Mouse (Mus musculus) liver, embryonic 11.5 days (tissue): ENCODE results near the gene Spon2. TPM values are rescaled to one million over a fixed set of nuclear protein-coding genes. Genes with fewer than 3 reads are reported as not detected.

Experiments
- ATAC-seq: fragments of 200-750 bp; cut with Nextera tagmentation; replicated peaks from 2 replicates; pipeline ENCODE4 v1.8.0; 2017; ENCODE audit warnings: moderate number of reproducible peaks, mild to moderate bottlenecking, moderate TSS enrichment, moderate library complexity; ENCODE audit not compliant: low FRiP score
- DNase-seq: peaks from one replicate; pipeline ENCODE4 v3.0.0-alpha.2; 2017; ENCODE audit warnings: low spot score
- H3K27ac ChIP-seq: fragments of 300-500 bp; sonication (generic); 2 replicates; pipeline ENCODE4 v1.5.1; 2014; ENCODE audit warnings: mild to moderate bottlenecking, low read depth, low read length, control low read depth
- H3K27me3 ChIP-seq: fragments of 300-500 bp; sonication (generic); replicated peaks from 2 replicates; pipeline ENCODE4 v1.6.1; 2014; ENCODE audit warnings: low read length, mixed read lengths; ENCODE audit not compliant: control insufficient read depth, insufficient read depth
- H3K36me3 ChIP-seq: fragments of 300-500 bp; sonication (generic); 2 replicates; pipeline ENCODE4 v1.6.1; 2014; ENCODE audit warnings: mild to moderate bottlenecking, low read length, moderate library complexity, mixed read lengths; ENCODE audit not compliant: control insufficient read depth, insufficient read depth
- H3K4me1 ChIP-seq: fragments of 300-500 bp; sonication (generic); replicated peaks from 2 replicates; pipeline ENCODE4 v1.6.1; 2014; ENCODE audit warnings: low read length, mixed read lengths; ENCODE audit not compliant: control insufficient read depth, insufficient read depth
- H3K4me2 ChIP-seq: fragments of 300-500 bp; sonication (generic); 2 replicates; pipeline ENCODE4 v1.6.1; 2014; ENCODE audit warnings: mild to moderate bottlenecking, control low read depth, moderate library complexity
- H3K4me3 ChIP-seq: fragments of 300-500 bp; sonication (generic); 2 replicates; pipeline ENCODE4 v1.5.1; 2014; ENCODE audit warnings: low read depth, low read length, control low read depth
- H3K9ac ChIP-seq: fragments of 300-500 bp; sonication (generic); 2 replicates; pipeline ENCODE4 v1.6.1; 2014; ENCODE audit warnings: low read depth, low read length, control low read depth
- H3K9me3 ChIP-seq: fragments of 300-500 bp; sonication (generic); 2 replicates; pipeline ENCODE4 v1.6.1; 2016; ENCODE audit warnings: low read length, inconsistent platforms, mixed read lengths; ENCODE audit not compliant: control insufficient read depth
- WGBS: fragments of 180-500 bp; shearing (Covaris S2); extraction: QIAGEN DNeasy Blood & Tissue Kit; methylation state at CpG from one replicate; pipeline ENCODE4 v1.1.7; 2014; 5-methylcytosine and 5-hydroxymethylcytosine counted together
- polyA plus RNA-seq: library from polyadenylated mRNA; unstranded; fragments of >200 nt; fragmentation: Nextera tagmentation; extraction: Ambion mirVana; gene quantifications from 2 replicates; pipeline ENCODE4 v1.2.1, GENCODE M21; 2014

Spon2 gene
- polyA plus RNA-seq, 1 experiment from 2014 or later: 7.5 TPM

DNA sequence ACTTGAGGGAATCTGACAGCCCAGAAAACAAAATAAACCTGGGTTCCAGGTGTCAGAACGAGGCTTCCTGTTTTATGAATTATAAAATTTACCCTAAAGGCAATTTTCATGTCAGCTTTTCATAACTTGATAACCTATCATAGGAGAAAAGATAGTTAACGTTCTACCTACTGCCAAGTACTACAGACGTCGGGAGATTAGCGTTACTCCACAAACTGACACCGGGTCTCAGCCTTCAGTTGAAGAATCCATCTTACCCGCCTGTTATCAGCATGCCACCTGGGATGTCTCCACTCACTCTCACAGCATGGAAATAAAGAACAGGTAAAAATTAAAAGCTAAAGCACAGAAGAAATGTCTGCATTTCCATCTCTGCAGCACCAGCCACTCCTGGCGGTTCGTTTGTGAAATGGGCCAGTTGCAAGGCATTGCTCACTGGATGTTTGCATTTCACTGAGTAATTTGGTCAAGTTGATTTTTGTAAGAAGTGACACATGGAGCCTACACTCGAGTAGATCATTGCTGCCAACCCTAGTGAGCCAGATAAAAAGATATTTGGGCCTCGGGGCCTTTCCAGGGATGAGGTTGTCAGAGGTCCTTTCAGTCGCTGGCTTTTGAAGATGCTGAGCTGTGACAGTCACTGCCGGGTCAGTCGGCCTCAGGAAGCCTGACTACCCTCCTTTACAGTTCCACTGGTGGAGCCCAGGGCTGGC, 9.6 kb downstream of the Spon2 start:
- H3K27ac ChIP-seq: no peak overlapping the region
- no peak overlapping the region for H3K9ac ChIP-seq
- H3K9me3 ChIP-seq: no peaks in the 10 kb centered on the region
- DNase-seq: peak; percentile 26
- peaks cover 2% of the 10 kb centered on the region; the same call in 1 of the 2 replicates for H3K36me3 ChIP-seq
- no peak for ATAC-seq
- no peak overlapping the region for H3K4me3 ChIP-seq
- H3K4me2 ChIP-seq: no peak overlapping the region
- WGBS: 64% methylated on average over 14 of the region's 14 CpGs
- no peaks in the 10 kb centered on the region; the same call in 1 of the 2 replicates for H3K4me1 ChIP-seq
- H3K27me3 ChIP-seq: no peaks in the 10 kb centered on the region

DNA sequence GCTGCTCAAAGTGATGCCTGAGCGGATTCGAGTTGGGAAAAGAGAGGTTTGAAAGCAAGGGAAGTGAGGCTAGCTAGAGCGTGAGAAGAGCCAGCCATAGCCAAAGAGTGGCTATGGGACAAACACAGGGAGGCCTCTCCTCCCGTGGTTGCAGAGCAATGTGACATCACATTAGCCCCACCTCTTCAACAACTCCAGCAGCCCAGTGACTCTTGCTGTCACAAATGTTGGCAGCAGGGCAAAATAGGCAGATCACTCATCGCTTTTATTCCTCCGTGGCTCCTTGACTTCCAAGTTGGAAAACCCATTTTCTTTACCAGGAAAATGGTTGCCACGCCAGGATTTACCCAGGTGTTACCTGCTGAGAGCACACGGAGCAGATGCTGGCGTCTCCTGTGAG, 11.1 kb downstream of the Spon2 start:
- no peak for DNase-seq
- H3K9ac ChIP-seq: no peak overlapping the region
- H3K4me3 ChIP-seq: no peak overlapping the region
- ATAC-seq: no peak
- no peak overlapping the region for H3K4me2 ChIP-seq
- H3K27ac ChIP-seq: no peak overlapping the region
- H3K4me1 ChIP-seq: peaks cover 4% of the 10 kb centered on the region; the same call in 1 of the 2 replicates
- no peaks in the 10 kb centered on the region for H3K36me3 ChIP-seq
- WGBS: 59% methylated on average over 9 of the region's 9 CpGs
- no peaks in the 10 kb centered on the region for H3K27me3 ChIP-seq
- H3K9me3 ChIP-seq: no peaks in the 10 kb centered on the region

GRCm38 (mm10) chr5:33206328-33206727, 11.9 kb downstream of the Spon2 start:
- Histone ChIP-seq H3K36me3 (no peaks in the 10 kb centered on the region), H3K27ac (no peak overlapping the region), H3K4me2 (no peak overlapping the region), H3K9me3 (no peaks in the 10 kb centered on the region), H3K9ac (no peak overlapping the region), H3K4me1 (peaks cover 4% of the 10 kb centered on the region; the same call in 1 of the 2 replicates), H3K27me3 (no peaks in the 10 kb centered on the region), H3K4me3 (no peak overlapping the region)
- DNase-seq: no peak
- WGBS: 63% methylated on average over 7 of the region's 7 CpGs
- ATAC-seq: no peak

- no peaks in the 10 kb centered on the region for H3K27me3 ChIP-seq
These were observed 14.0 kb downstream of the Spon2 start for GRCm38 (mm10) chr5:33204284-33204683.

GRCm38 (mm10) chr5:33203691-33204242, 14.5 kb downstream of the Spon2 start:
- Histone ChIP-seq H3K4me2 (peak overlapping the region; percentile 61), H3K27me3 (no peaks in the 10 kb centered on the region), H3K27ac (no peak overlapping the region), H3K4me3 (peak overlapping the region; percentile 18; the same call in 1 of the 2 replicates), H3K9ac (peak overlapping the region; percentile 31; the same call in 1 of the 2 replicates), H3K4me1 (peaks cover 4% of the 10 kb centered on the region; the same call in 1 of the 2 replicates), H3K36me3 (no peaks in the 10 kb centered on the region), H3K9me3 (no peaks in the 10 kb centered on the region)
- WGBS: 14% methylated on average over 9 of the region's 9 CpGs
- peak; percentile 76 for DNase-seq
- ATAC-seq: peak; percentile 77

More at GRCm38 (mm10) chr5:33204284-33204683, 14.0 kb downstream of the Spon2 start:
- H3K4me3 ChIP-seq: no peak overlapping the region
- no peak overlapping the region for H3K9ac ChIP-seq
- ATAC-seq: no peak
- no peaks in the 10 kb centered on the region for H3K9me3 ChIP-seq
- H3K4me2 ChIP-seq: no peak overlapping the region; the same call in 1 of the 2 replicates
- H3K4me1 ChIP-seq: peaks cover 4% of the 10 kb centered on the region; the same call in 1 of the 2 replicates
- no peak for DNase-seq
- no peaks in the 10 kb centered on the region for H3K36me3 ChIP-seq
- H3K27ac ChIP-seq: no peak overlapping the region
- 70% methylated on average over 7 of the region's 7 CpGs for WGBS

GRCm38 (mm10) chr5:33203171-33203565, 15.1 kb downstream of the Spon2 start:
- Histone ChIP-seq H3K27ac (no peak overlapping the region), H3K27me3 (no peaks in the 10 kb centered on the region), H3K4me2 (no peak overlapping the region), H3K9me3 (no peaks in the 10 kb centered on the region), H3K9ac (no peak overlapping the region), H3K4me1 (peaks cover 4% of the 10 kb centered on the region; the same call in 1 of the 2 replicates), H3K4me3 (no peak overlapping the region), H3K36me3 (no peaks in the 10 kb centered on the region)
- ATAC-seq: no peak
- DNase-seq: no peak
- WGBS: 75% methylated on average over 6 of the region's 6 CpGs

- Histone ChIP-seq H3K9ac (no peak overlapping the region), H3K4me2 (no peak overlapping the region), H3K4me1 (peaks cover 4% of the 10 kb centered on the region; the same call in 1 of the 2 replicates), H3K27me3 (no peaks in the 10 kb centered on the region), H3K4me3 (no peak overlapping the region), H3K27ac (no peak overlapping the region), H3K36me3 (no peaks in the 10 kb centered on the region), H3K9me3 (no peaks in the 10 kb centered on the region)
- WGBS: 67% methylated on average over 13 of the region's 13 CpGs
- DNase-seq (peak; percentile 26), ATAC-seq (no peak; the same call in 1 of the 2 replicates)
These were observed 15.6 kb downstream of the Spon2 start for GRCm38 (mm10) chr5:33202516-33203170.

DNA sequence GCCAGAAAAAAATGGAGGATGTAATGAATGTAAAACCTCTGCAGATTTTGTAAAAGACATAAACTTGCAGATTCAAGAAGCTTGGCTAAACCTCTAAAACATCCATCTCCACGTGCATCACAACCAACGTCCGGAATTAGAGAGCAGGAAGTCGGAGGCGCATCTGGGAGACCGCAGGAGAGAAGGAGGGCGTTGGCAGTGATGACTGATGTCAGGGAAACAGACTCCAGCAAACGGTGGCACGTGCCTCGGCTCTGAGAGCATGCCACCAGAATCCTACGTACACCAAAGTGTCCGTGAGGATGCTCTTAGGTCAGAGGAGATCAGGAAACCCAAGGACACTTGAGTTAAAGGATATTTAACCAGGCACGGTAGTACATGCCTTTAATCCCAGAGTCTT, 16.6 kb downstream of the Spon2 start:
- Histone ChIP-seq H3K27ac (no peak overlapping the region), H3K4me3 (no peak overlapping the region), H3K9ac (no peak overlapping the region), H3K36me3 (no peaks in the 10 kb centered on the region), H3K4me2 (no peak overlapping the region), H3K9me3 (no peaks in the 10 kb centered on the region), H3K27me3 (no peaks in the 10 kb centered on the region), H3K4me1 (peaks cover 4% of the 10 kb centered on the region; the same call in 1 of the 2 replicates)
- ATAC-seq (no peak), DNase-seq (no peak)
- 60% methylated on average over 13 of the region's 13 CpGs for WGBS
